Mouse (Mus musculus) adrenal gland (tissue): Measurements from ENCODE around the gene Hdac4.

Experiments used
- intact Hi-C: fragments of 180-260 bp; cut with DNase I; formaldehyde crosslinking; loops from one replicate; pipeline ENCODE4 v1.15.1; 2025

The Hdac4 gene

GRCm38 (mm10) chr1:91927536-91928315 lies 267.8 kb downstream of the Hdac4 start:
- intact Hi-C loops, result no loop called here

DNA sequence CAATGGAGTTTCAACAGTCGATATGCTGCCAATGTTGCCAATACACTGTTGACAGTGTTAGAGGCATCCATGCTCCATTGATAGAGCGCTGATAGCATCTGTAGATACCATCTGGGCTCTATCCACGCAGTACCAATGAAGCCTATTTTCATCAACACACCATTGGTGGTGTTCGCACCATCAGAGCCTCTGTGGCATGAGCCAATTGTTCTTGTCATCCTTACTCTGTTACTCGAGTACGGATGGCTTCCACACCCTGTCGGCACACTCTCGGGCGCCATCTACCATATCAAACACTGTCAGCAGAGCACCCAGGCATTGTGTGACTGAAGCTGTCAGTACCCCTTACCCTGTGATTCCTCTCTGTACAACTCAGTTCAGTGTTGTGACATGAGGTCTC lies 271.9 kb downstream of the Hdac4 start:
- intact Hi-C loops, result no loop called here

DNA sequence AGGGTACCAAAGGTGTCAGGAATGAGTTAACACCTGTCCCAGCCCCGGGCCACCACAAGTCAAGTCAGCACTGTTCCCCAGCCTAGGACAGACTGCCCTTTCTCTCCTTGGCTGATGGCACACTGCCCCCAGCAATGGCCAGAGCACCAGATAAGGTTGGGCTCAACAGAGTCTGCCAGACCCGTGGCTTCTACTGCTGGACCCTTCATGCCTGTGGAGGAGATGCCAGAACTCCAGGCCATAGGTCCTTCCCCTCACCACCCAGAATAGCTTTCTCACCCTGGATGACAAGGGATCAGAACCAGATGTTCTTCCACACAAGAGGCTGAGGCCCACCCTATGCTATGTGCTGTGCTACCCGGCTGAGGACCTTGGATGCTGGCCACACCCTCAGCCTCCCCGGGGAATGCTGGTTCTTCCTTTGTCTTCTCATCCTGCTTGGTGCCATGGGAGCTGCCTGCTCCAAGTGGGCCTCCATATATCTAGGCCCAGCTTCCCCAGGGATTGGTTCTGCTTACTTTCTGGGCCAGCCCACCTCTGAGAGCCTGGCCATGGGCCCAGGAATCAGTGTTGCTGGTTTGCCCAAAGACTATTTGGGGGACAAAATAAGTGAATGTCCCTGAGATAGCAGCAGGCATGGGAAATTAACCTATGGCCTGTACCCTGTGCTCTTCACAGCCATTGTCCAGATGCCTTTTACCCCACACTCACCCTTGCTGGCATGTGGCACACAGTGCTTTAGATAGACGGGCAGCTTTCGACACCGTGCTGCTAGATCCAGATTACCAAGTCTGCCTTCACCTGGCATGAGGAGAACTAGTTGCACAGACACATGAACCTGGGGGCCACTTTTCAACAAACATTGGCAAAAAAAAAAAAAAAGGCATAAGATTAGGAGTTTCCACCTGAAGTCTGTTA lies 273.0 kb downstream of the Hdac4 start:
- intact Hi-C loops, result no loop called here

- intact Hi-C loops, result no loop called here
Measured at GRCm38 (mm10) chr1:91921702-91922101, 273.8 kb downstream of the Hdac4 start.

DNA sequence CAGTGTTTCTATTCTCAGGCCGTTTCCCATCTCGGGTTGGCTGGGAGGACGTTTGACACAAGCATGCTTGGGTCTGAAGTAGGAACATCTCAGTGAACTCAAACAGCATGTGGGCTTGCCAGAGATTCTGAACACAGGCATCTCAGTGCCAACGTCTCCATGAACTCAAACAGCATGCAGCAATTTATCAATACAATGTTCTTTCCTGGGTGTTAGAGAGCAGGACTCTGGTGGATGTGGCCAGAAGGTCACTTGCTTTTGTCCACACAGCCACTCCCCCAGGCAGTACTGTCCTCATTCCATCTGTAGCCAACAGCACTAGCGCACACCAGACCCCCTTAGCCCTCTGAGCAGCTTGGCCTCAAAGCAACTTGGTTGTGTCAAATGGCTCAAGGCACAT lies 274.2 kb downstream of the Hdac4 start:
- intact Hi-C loops, result no loop called here

- intact Hi-C loops, result no loop called here
Measured at GRCm38 (mm10) chr1:91920038-91920589, 275.4 kb downstream of the Hdac4 start.

DNA sequence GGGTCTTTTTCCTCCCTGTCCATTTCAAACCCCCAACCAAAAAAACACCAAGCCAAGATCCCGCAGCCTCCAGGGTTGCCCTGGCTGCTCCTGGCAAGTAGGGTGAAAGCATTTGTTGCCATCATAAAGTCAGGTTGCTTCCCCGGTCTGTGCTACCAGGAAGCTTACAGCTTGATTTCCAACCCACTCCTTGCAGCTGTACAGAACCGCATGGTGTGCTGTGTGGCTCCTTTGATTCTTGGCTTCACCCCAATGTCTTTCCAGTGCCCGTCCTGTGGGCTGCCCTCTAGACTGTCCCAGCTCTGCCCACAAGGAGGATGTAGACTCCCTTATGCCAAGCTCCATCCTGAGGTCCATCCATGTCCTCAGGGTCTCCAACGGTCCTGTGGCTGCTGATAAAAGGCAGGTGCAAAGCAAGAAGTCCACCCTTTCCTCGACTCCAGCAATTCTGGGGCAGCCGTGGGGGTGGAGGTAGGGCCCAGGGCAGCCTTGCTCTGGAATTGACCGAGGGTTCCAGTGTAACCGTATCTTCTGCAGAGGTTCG lies 277.2 kb downstream of the Hdac4 start:
- intact Hi-C loops, result loop anchor here (10.0 kb wide), 2 partner anchors 46 to 686 kb away; partner anchors contain the start of gene Olfr1410

DNA sequence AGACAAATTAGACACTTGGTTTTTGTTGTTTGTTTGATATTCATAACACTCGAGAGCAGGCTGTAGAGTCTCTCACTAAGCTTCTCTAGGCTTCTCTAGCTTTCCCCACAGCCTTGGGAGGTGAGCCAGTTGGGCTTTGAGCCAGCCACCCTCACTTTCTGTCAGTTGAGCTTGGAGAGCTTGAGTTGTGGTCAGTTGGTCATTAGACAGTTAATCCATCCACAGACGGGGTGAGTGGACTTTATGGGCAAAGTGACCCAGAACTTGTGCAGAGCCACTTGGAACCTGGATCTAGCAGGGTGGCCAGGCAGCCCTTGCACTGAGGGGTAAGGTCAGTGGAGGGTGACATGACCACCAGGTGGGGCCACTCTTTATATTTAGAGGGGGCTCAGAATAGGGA lies 277.9 kb downstream of the Hdac4 start:
- intact Hi-C loops, result loop anchor here (10.0 kb wide), 2 partner anchors 47 to 687 kb away; partner anchors contain the start of gene Olfr1410

DNA sequence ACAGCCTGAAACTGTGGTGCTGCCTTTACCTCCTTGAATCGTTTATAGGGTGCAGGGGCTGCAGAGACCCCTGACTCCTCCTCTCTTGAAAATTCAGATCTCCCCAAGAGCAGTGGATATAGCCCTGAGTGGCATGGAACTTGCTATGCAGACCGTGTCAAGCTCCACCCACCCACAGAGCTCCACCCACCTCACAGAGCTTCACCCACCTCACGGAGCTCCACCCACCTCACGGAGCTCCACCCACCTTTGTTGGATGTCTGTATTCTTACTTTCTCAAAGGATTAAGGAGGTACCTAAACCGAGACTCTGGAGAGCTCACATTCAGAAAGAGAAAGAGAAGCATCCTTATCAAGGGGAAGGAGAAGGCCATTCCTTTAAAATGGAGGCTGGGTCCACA lies 279.5 kb downstream of the Hdac4 start:
- intact Hi-C loops, result loop anchor here (10.0 kb wide), 2 partner anchors 49 to 689 kb away; partner anchors contain the start of gene Olfr1410

DNA sequence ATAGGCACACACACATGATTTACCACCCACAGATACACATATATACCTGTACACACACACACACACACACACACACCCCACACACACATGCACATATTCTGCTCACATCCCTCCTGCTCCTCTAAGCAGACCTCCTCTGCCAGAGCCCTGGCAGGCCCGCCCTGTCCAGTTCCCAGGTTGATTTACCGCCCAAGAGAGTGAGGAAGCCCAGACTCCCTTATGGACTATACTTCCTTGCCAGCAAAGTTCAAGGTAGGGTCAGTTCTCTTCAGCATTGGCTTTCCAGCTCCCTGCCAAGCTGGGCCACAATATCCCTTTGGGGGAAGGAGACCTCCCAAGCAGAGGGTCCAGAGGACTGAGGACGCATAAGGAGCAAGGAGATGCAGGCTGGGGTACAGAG lies 280.9 kb downstream of the Hdac4 start:
- intact Hi-C loops, result loop anchor here (10.0 kb wide), 2 partner anchors 50 to 690 kb away; partner anchors contain the start of gene Olfr1410

DNA sequence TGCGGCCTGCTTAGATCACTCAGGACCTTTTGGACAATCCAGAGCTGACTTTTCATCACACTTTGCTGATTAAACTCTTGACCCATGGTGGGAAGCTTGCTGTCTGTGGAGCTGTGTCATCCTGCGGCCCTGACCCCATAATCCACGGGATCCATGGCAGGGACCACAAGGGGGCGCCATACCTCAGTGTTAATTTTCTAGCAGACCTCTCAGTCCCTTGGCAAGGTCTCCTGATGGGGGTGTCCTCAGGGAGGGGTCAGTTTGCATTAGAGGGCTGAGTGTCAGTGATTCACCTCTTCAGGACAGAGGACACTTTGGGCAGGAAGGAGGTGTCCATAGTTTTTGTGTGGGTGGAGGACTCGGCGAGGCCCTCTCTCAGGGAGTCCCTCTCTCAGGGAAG lies 281.6 kb downstream of the Hdac4 start:
- intact Hi-C loops, result loop anchor here (10.0 kb wide), 2 partner anchors 51 to 691 kb away; partner anchors contain the start of gene Olfr1410

GRCm38 (mm10) chr1:91912227-91913119 lies 283.0 kb downstream of the Hdac4 start:
- intact Hi-C loops, result loop anchor here (10.0 kb wide), 2 partner anchors 52 to 692 kb away; partner anchors contain the start of gene Olfr1410

- intact Hi-C loops, result loop anchor here (5.0 kb wide), 1 partner anchor 542 kb away; no protein-coding TSS in a partner anchor
Measured at GRCm38 (mm10) chr1:91905268-91905667, 290.2 kb downstream of the Hdac4 start.

DNA sequence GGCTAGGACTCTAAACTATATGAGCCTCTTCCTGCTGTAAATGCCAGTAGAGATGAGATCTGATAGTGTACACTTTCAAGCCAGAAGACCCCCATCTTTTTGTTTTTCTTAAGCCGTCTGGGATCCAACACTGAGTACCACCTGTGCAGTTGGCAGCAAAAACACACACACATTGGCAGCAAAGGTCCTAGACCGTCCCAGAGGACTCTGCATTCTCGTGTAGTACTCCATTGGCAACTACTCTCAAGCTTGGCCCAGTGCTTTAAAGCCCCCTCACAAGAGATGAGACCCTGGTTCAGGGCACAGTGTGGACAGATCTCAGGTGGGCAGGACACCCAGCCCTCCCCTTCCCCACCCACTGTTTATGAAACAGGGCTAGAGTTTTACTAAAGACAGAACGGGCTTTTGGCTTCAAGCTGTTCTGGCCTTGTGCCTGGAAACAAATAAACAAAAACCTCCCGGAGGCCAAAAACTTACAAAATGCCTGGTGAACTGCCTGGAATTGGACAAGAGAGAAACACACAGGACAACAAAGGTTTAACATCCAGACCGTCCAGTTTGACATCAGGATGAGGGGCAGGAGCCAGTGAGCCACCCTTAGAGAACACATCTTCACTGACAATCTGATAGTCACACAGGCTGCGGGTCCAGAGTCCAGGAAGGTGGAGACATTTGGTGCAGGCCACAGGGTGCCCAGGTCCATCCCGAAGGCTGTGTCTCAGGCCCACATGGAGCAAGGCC lies 292.1 kb downstream of the Hdac4 start:
- intact Hi-C loops, result no loop called here

DNA sequence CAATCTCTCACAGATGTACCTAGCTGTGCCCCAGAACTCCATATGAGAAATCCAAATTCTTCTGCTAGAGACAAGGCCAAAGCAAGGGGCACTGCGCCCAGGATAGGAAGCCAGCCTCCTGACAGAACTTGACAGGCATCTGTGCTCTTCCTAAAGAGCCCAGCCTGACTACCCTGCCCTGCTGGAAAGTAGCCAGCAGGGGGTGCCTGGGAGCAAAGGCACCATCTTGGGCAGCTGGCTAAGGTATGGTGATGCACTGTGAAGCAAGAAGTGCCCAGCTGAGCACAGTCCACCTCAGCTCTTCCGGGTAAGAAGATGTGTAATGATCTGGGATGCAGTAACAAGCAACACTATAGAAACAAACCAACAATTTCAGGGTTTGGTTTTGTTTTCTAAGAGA lies 298.4 kb downstream of the Hdac4 start:
- intact Hi-C loops, result no loop called here

DNA sequence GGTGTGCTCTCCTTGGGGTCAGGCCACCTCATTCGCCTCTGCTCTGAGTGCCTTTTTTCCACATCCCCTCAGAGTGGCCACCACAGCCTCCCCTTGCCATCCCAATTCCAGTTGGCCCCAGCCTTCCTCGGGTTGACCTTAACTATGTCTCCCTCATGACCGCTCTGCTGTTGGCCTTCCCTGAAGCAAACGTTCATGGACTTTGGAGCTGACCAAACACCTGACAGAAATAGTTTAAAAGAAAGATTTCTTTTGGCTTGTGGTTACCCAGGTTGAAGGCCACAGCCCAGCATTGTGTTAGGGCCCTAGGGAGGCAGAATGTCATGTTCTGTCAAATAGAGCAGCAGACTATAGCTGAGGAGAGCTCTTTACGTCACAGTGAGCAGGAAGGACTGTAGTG lies 301.2 kb downstream of the Hdac4 start:
- intact Hi-C loops, result no loop called here

DNA sequence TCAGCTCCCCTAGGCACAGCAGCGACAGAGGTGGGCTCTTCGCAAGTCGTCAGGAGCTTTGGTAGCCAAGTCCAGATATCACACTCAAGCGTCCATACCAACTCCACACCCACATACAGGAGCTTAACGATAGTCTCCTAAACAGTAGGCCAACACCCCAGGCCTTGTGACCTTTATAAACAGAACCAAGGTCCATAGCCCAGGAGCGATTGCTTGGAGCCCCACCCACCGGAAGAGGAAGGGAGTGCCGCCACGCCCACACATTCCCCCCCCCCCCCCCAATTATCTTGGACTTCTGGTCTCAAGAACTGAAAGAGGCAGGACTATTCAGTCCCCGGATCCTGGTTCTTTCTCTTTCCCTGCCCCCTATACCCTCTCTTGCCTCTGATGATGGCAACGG lies 301.9 kb downstream of the Hdac4 start:
- intact Hi-C loops, result no loop called here

DNA sequence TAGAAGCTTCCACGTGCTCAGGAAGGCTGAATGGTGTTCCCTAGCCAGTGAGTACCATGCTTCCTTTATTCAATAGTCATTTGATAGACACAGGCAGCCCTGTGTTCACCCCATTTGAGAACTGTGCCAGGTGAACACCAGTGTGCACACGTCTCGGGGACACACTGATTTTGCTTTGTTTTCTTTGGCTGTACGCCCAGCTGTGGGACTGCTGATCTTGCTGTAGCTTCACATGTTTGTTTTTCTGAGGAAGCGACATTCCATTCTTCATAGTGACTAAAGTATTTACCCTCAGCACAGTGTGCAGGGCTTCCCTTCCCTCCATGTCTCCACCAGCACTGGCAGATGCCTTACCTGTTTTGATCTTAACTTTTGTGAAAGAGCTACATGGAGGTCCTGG lies 312.4 kb downstream of the Hdac4 start:
- intact Hi-C loops, result no loop called here

DNA sequence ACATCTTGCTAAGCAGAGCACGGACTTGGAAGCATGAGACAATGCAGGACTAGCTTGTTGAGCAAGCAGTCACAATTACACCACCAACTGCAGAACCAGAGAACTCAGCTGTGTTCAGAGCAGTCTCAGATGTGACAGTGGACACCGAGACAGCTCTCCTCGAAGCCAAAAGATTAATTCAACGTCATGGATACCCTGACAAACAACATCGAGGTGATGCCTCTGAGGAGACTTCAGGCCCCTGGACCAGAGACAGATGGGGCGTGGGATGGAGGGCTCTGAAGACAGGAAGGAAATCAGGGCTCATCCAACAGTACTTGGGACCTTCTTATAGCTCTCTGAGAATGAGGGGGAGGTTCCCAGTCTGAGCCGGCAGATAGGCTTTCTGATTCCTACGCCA lies 314.6 kb downstream of the Hdac4 start:
- intact Hi-C loops, result no loop called here
